Mouse (Mus musculus): ENCODE measurements around the gene Pou6f2. TPM values are rescaled to one million over a fixed set of nuclear protein-coding genes. Genes with fewer than 3 reads are reported as not detected.

The Pou6f2 gene
- polyA plus RNA-seq, 1 experiment from 2014 or later, result 0.84 TPM

DNA sequence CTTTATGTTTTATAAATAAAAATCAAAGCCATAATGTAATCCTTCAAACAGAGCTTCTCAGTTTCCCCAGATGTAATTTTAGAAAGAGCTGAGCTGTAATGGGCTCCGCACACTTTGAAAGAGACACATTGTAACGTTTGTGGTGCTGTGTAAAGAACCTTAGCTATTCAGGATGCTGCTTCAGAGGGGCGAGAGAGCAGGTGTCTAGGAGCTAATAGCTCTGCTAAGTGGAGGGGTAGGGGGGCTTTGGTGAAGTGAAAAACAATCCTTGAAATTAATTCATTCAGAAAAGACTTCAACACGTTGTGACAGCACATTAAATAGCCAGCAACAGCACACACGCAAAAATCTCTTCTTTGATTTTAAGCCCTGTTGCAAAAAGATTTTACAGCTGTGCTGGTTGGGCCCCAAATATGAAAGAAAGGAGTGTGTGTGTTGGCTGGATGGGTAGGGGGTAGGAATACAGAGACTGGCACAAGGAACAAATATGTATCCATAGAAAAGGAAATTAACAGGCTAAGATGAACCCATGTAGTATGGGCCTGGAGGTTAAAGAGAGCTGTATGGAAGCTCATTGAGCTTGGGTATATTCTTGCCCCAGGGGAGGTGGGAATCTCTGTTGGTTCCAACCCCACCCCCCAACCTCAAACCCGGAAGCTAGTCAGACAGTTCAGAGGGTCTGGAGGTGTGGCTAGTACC is 73.4 kb downstream of the Pou6f2 start:
- H3K4me3 ChIP-seq (ENCODE audit: low read length), result no peak overlapping the region
- whole genome bisulfite sequencing, result 62% methylated on average over 6 of the region's 6 CpGs
- no peaks in the 10 kb centered on the region for H3K36me3 ChIP-seq (ENCODE audit: control insufficient read depth, insufficient read depth)
- no peak overlapping the region for H3K4me2 ChIP-seq (ENCODE audit: low read depth, low read length)
- no peaks in the 10 kb centered on the region for H3K9me3 ChIP-seq (replicated peaks; ENCODE audit: control insufficient read depth, low read length)
- H3K9ac ChIP-seq (ENCODE audit: low read length), result no peak overlapping the region
- ATAC-seq (replicated peaks; ENCODE audit: extremely low read depth, insufficient read depth, low FRiP score), result no peak
- no peaks in the 10 kb centered on the region for H3K4me1 ChIP-seq (ENCODE audit: control insufficient read depth, insufficient read depth, low read length)
- no peaks in the 10 kb centered on the region for H3K27me3 ChIP-seq (ENCODE audit: control insufficient read depth, insufficient read depth, low read length)
- no peak overlapping the region for H3K27ac ChIP-seq (ENCODE audit: low read length)

DNA sequence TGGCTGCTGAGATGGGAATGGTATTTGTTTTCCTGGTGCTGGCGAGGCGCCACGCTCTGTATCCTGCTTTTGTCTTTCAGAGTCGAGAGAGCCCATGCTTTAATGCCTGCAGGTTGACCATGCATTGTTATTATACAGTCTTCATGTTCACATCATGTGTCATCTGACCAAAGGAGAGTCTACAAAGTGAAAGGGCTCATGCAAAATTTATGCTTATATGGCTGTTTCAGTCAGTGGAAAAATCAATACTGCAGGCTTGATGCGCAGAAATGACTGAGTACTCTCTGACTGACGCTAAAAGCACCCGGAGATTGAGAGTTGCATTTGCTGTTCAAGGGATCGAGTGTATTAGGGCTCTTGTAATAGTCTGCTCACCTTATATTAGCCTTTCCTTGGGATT is 74.1 kb downstream of the Pou6f2 start:
- Histone ChIP-seq H3K27ac (ENCODE audit: low read length) (no peak overlapping the region), H3K9ac (ENCODE audit: low read length) (no peak overlapping the region), H3K4me1 (ENCODE audit: control insufficient read depth, insufficient read depth, low read length) (no peaks in the 10 kb centered on the region), H3K4me2 (ENCODE audit: low read depth, low read length) (no peak overlapping the region), H3K4me3 (ENCODE audit: low read length) (no peak overlapping the region), H3K9me3 (replicated peaks; ENCODE audit: control insufficient read depth, low read length) (no peaks in the 10 kb centered on the region), H3K27me3 (ENCODE audit: control insufficient read depth, insufficient read depth, low read length) (no peaks in the 10 kb centered on the region), H3K36me3 (ENCODE audit: control insufficient read depth, insufficient read depth) (no peaks in the 10 kb centered on the region)
- ATAC-seq (replicated peaks; ENCODE audit: extremely low read depth, insufficient read depth, low FRiP score), result no peak
- 72% methylated on average over 8 of the region's 8 CpGs for WGBS

DNA sequence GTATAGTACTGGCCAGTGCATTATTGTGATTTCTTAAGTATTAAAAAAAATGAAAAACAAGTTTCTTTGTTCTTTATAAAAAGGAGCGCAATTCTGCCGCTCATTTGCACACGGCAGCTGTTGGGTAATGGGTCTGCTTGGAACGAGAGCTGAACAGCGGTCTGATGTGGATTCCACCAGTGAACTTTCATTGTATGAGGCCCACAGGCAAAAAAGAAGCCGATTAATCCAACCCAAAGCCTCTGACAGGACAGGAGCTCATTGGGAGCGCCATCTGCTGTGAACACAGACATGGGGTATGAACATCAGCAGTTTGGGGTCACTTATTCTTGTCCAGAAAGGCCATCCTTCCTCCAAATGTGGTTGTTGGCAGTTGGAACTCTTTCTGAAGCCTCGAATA is 84.9 kb downstream of the Pou6f2 start:
- H3K9ac ChIP-seq (ENCODE audit: low read length), result no peak overlapping the region
- H3K27me3 ChIP-seq (ENCODE audit: control insufficient read depth, insufficient read depth, low read length), result no peaks in the 10 kb centered on the region
- no peak overlapping the region for H3K4me3 ChIP-seq (ENCODE audit: low read length)
- no peak for ATAC-seq (replicated peaks; ENCODE audit: extremely low read depth, insufficient read depth, low FRiP score)
- no peaks in the 10 kb centered on the region for H3K9me3 ChIP-seq (replicated peaks; ENCODE audit: control insufficient read depth, low read length)
- WGBS, result 85% methylated on average over 8 of the region's 8 CpGs
- no peaks in the 10 kb centered on the region for H3K36me3 ChIP-seq (ENCODE audit: control insufficient read depth, insufficient read depth)
- H3K27ac ChIP-seq (ENCODE audit: low read length), result no peak overlapping the region
- H3K4me2 ChIP-seq (ENCODE audit: low read depth, low read length), result no peak overlapping the region
- no peaks in the 10 kb centered on the region for H3K4me1 ChIP-seq (ENCODE audit: control insufficient read depth, insufficient read depth, low read length)

DNA sequence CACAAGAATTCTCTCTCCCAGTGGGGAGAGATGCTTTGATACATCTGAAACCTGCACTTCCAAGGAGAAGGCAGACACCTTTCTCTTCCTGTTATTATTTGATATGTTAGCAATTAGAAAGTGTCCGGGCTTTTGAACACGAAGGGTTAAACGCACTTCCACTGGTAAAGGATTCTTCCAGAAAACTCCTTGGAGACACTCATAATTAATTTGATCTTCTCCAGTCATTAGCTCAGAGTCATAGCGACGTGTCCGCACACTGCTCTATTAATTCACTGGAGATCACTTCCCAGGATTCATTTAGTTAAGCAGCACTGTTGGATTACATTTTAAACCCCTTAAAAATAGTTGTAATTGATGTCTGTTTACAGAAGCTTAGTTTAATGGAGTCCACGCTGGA is 88.5 kb downstream of the Pou6f2 start:
- Histone ChIP-seq H3K4me1 (ENCODE audit: control insufficient read depth, insufficient read depth, low read length) (no peaks in the 10 kb centered on the region), H3K36me3 (ENCODE audit: control insufficient read depth, insufficient read depth) (no peaks in the 10 kb centered on the region), H3K27me3 (ENCODE audit: control insufficient read depth, insufficient read depth, low read length) (no peaks in the 10 kb centered on the region), H3K9ac (ENCODE audit: low read length) (no peak overlapping the region), H3K4me3 (ENCODE audit: low read length) (no peak overlapping the region), H3K27ac (ENCODE audit: low read length) (no peak overlapping the region), H3K4me2 (ENCODE audit: low read depth, low read length) (no peak overlapping the region), H3K9me3 (replicated peaks; ENCODE audit: control insufficient read depth, low read length) (no peaks in the 10 kb centered on the region)
- ATAC-seq (replicated peaks; ENCODE audit: extremely low read depth, insufficient read depth, low FRiP score), result no peak
- WGBS, result 77% methylated on average over 7 of the region's 7 CpGs

DNA sequence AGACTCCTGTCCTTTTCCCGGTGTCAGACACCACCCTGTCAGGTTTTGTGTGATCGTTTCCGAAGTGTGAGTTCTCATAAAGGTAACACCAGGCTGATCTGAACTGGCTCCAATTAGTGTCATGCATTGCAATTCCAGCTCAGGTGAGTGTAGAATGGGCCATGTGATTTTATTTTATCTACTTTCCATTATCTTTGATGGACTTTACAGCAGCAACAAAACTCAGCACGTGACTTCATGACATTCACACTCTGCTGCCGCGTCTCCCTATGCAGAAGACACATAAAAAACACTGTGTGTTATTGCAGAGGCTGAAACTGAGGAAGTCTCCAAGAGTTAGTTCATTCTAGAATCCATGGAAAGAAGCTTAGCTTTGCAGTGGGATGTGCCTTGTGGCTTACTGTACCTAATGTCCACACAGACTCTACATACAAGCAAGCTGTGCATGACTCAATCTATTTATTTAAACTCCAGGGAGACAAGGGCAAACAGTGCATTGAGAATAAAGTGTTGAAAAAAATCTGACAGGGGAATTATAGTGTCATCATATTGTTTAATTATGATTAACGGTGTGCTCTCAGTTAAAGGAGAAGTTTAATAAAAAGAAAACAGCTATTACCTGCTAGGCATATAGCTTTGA is 90.9 kb downstream of the Pou6f2 start:
- Histone ChIP-seq H3K9me3 (replicated peaks; ENCODE audit: control insufficient read depth, low read length) (no peaks in the 10 kb centered on the region), H3K4me2 (ENCODE audit: low read depth, low read length) (no peak overlapping the region), H3K27me3 (ENCODE audit: control insufficient read depth, insufficient read depth, low read length) (no peaks in the 10 kb centered on the region), H3K4me3 (ENCODE audit: low read length) (no peak overlapping the region), H3K4me1 (ENCODE audit: control insufficient read depth, insufficient read depth, low read length) (no peaks in the 10 kb centered on the region), H3K36me3 (ENCODE audit: control insufficient read depth, insufficient read depth) (no peaks in the 10 kb centered on the region), H3K9ac (ENCODE audit: low read length) (no peak overlapping the region), H3K27ac (ENCODE audit: low read length) (no peak overlapping the region)
- WGBS, result 77% methylated on average over 7 of the region's 7 CpGs
- no peak for ATAC-seq (replicated peaks; ENCODE audit: extremely low read depth, insufficient read depth, low FRiP score)

DNA sequence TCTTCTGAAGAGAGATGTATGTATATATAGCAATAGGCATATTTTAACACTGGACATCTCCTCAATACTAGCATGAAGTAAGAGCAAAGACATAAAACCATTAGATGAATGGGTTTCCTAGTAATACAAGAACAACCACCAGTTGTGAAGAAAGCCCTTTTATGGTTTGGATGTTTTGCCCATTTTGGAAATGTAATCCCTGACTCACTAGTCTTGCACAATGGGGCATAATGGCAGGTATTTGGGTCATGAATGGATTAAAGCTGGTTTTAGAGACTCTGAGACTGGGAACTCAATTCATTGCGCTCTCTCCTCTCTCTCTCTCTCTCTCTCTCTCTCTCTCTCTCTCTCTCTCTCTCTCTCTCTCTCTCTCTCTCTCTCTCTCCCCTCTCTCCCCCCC is 97.5 kb downstream of the Pou6f2 start:
- H3K4me3 ChIP-seq (ENCODE audit: low read length), result no peak overlapping the region
- no peak overlapping the region for H3K9ac ChIP-seq (ENCODE audit: low read length)
- no peaks in the 10 kb centered on the region for H3K36me3 ChIP-seq (ENCODE audit: control insufficient read depth, insufficient read depth)
- no peaks in the 10 kb centered on the region for H3K27me3 ChIP-seq (ENCODE audit: control insufficient read depth, insufficient read depth, low read length)
- 85% methylated on average over 1 of the region's 1 CpGs for WGBS
- no peaks in the 10 kb centered on the region for H3K9me3 ChIP-seq (replicated peaks; ENCODE audit: control insufficient read depth, low read length)
- no peak overlapping the region for H3K4me2 ChIP-seq (ENCODE audit: low read depth, low read length)
- no peak for ATAC-seq (replicated peaks; ENCODE audit: extremely low read depth, insufficient read depth, low FRiP score)
- H3K27ac ChIP-seq (ENCODE audit: low read length), result no peak overlapping the region
- no peaks in the 10 kb centered on the region for H3K4me1 ChIP-seq (ENCODE audit: control insufficient read depth, insufficient read depth, low read length)

DNA sequence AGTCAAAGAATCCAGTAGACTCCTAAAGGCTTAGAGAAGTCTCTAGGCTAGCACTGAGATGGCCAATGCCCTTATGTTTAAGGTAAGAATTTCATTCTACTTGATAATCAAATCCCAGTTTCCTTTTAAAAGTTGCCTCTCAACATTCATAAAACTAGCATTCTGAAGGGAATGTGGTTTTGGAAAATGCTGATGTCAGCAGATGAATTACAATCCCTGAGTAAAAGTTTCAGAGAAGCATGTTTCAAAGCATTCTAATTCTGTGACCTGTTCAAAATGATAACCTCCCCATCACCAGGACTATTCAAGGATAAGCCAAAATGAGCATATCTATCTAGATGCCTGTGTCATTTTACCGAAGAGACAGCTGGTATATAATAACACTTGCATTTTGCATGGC is 104.0 kb downstream of the Pou6f2 start:
- H3K4me2 ChIP-seq (ENCODE audit: low read depth, low read length), result no peak overlapping the region
- no peak overlapping the region for H3K4me3 ChIP-seq (ENCODE audit: low read length)
- WGBS, result 87% methylated on average over 1 of the region's 1 CpGs
- no peak overlapping the region for H3K9ac ChIP-seq (ENCODE audit: low read length)
- H3K27me3 ChIP-seq (ENCODE audit: control insufficient read depth, insufficient read depth, low read length), result no peaks in the 10 kb centered on the region
- H3K36me3 ChIP-seq (ENCODE audit: control insufficient read depth, insufficient read depth), result no peaks in the 10 kb centered on the region
- no peak for ATAC-seq (replicated peaks; ENCODE audit: extremely low read depth, insufficient read depth, low FRiP score)
- H3K4me1 ChIP-seq (ENCODE audit: control insufficient read depth, insufficient read depth, low read length), result peaks cover 3% of the 10 kb centered on the region
- H3K27ac ChIP-seq (ENCODE audit: low read length), result no peak overlapping the region
- no peaks in the 10 kb centered on the region for H3K9me3 ChIP-seq (replicated peaks; ENCODE audit: control insufficient read depth, low read length)

DNA sequence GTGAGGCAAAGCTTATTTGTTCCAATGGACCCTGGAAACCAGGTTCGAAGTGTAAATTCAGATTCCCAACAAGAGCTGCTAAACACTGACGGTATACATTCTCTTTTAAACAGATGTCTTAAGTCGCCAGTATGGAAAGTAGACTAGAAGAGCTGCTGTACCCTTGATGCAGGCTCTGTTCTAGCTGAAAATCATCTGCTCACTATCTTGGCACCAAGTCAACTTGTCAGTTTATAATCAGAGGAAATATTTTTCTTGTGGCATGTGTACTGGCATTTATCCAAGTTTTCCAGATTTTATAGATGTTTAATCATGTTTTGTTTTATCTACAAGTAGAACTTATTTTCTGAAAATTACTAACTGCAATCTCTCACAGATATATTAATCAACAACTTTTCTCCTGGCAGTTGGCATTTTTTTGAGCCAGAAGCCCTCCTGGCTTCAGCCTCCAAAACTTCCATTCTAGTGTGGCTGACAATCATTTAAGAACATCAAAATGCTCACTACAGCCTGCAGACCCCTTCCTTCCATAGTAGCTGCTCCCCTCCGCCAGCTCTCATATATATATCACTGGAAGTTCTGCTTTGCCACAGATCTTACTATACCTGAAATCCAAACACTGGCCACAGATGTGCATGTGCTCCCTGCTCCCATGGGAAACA is 107.1 kb downstream of the Pou6f2 start:
- Histone ChIP-seq H3K4me2 (ENCODE audit: low read depth, low read length) (no peak overlapping the region), H3K27me3 (ENCODE audit: control insufficient read depth, insufficient read depth, low read length) (no peaks in the 10 kb centered on the region), H3K36me3 (ENCODE audit: control insufficient read depth, insufficient read depth) (no peaks in the 10 kb centered on the region), H3K9ac (ENCODE audit: low read length) (no peak overlapping the region), H3K4me3 (ENCODE audit: low read length) (no peak overlapping the region), H3K4me1 (ENCODE audit: control insufficient read depth, insufficient read depth, low read length) (peaks cover 3% of the 10 kb centered on the region), H3K9me3 (replicated peaks; ENCODE audit: control insufficient read depth, low read length) (no peaks in the 10 kb centered on the region), H3K27ac (ENCODE audit: low read length) (no peak overlapping the region)
- no peak for ATAC-seq (replicated peaks; ENCODE audit: extremely low read depth, insufficient read depth, low FRiP score)
- WGBS, result 66% methylated on average over 4 of the region's 4 CpGs

DNA sequence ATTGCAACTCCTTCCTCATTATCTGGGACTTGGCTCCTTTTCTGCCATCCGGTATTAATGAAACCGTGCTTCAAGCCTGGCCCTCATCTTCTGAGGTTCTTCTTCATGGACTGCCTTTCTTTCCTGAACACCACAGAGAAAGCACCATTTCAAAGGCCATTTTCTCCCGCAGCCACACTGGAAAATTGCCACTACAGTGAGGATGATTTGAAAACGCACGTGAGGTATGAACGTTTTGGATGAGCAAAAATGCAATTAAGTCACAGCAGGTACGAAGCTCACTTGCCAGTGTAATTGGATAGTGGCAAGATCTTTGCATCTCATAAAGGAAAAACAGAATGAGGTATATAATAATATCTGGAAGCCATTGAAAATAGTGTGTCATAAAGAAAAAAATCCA is 110.0 kb downstream of the Pou6f2 start:
- ATAC-seq (replicated peaks; ENCODE audit: extremely low read depth, insufficient read depth, low FRiP score), result no peak
- peaks cover 3% of the 10 kb centered on the region for H3K4me1 ChIP-seq (ENCODE audit: control insufficient read depth, insufficient read depth, low read length)
- WGBS, result 80% methylated on average over 7 of the region's 7 CpGs

More for the DNA sequence above, 110.0 kb downstream of the Pou6f2 start:
- Histone ChIP-seq H3K9me3 (replicated peaks; ENCODE audit: control insufficient read depth, low read length) (no peaks in the 10 kb centered on the region), H3K4me3 (ENCODE audit: low read length) (no peak overlapping the region), H3K27ac (ENCODE audit: low read length) (no peak overlapping the region), H3K4me2 (ENCODE audit: low read depth, low read length) (no peak overlapping the region), H3K36me3 (ENCODE audit: control insufficient read depth, insufficient read depth) (no peaks in the 10 kb centered on the region), H3K27me3 (ENCODE audit: control insufficient read depth, insufficient read depth, low read length) (no peaks in the 10 kb centered on the region), H3K9ac (ENCODE audit: low read length) (no peak overlapping the region)

All from heart, embryonic 16.5 days (tissue).